Mouse (Mus musculus) heart, adult 8-10 months (tissue): ENCODE data around the gene Sh3gl2. TPM values are rescaled to one million over a fixed set of nuclear protein-coding genes. Genes with fewer than 3 reads are reported as not detected.
A peak's percentile ranks its signal among the peaks of the same experiment; 100 is the strongest.

Source experiments
- DNase-seq: peaks from one replicate; pipeline ENCODE4 v3.0.0; 2022; ENCODE audit warnings: low spot score
- total RNA-seq, 4 experiments: library from RNA; stranded (reverse); gene quantifications; 2 replicates each; pipeline ENCODE4 v1.2.4; 2022

Gene Sh3gl2
- 1 to 10 TPM; 5.2 to 9.7 (median 7.2) TPM for total RNA-seq

GRCm38 (mm10) chr4:85205071-85205635 lies at the start of gene Sh3gl2:
Gene Sh3gl2, plus strand, starts transcription at chr4:85205126.
- no peak for DNase-seq

DNA sequence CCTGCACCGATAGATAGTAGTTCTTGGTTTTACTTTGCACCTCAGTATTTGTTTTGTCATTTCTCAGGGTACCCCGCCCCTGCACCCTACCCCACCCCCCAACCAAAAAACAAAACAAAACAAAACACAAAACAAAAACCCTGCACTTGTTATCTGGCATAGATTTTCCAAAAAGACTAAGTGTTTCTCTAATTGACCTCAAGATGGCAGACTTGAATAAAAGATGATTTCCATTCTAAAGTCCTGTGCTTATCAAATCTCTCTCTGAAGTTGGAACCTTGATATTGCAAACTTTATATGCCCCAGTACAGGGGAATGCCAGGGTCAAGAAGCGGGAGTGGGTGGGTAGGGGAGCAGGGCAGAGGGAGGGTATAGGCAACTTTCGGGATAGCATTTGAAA lies 43.8 kb upstream of the Sh3gl2 start:
- no peak for DNase-seq

DNA sequence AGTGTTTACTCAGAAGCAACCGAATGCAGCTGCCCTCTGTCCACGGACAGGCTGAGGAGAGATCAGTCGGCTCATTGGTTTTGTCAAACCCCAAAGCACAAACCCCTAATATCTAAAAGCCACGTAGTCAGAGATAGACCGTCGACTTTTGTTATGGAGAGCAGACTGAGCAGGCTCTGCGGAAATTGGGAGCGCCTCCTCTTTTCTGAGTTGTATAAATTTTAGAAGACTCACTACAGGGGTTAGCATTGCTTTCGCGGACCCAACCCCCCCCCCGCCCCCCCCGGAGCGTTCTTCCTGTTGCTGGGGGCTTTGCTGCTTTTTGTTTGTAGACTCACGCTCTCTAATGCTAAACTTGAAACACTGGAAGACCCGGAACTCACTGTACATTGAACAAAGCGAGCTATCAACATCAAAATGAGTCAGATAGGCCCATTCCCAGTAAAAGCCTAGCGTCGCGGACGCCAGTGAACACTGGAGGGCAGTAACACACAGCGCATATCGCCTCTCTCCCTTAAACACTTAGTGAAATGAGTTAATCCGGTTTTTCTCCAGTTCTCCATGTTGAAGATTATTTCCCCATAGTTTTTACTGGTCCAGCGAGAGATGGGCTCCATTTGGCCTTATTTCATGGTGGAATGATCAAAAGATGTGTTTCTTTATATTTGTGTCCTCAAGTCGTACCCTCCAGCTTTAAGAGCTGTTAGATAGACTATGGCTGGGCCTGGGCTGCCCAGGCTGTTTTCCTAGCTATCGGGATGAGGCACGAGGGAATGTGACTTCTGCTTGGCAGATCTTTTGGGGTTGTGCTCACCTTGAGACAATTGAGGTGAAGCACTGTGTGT lies 42.2 kb upstream of the Sh3gl2 start:
- no peak for DNase-seq

- DNase-seq, result no peak
Measured at GRCm38 (mm10) chr4:85163313-85163615, 41.7 kb upstream of the Sh3gl2 start.

- no peak for DNase-seq
Measured at GRCm38 (mm10) chr4:85168001-85168400, 36.9 kb upstream of the Sh3gl2 start.

DNA sequence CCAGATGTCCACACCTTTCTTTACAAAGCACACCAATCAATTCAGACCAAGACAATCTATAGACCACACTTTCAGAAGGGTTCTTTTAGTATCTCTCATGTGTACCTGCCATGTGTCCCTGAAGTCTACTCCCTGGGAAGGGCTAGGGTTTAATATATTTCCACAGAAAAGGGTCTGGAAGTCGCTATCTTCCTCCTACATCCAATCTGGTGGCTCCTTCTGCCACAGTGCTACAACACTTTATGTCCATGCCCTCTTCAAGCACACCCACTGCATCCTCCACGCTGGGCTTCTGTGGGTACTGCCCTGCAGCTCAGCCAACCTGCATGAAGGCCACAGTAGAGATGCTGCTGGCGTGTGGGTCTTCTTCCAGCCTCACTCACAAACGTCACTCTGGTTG lies 29.5 kb upstream of the Sh3gl2 start:
- DNase-seq, result no peak

- DNase-seq, result no peak
Measured at GRCm38 (mm10) chr4:85178394-85179051, 26.4 kb upstream of the Sh3gl2 start.

DNA sequence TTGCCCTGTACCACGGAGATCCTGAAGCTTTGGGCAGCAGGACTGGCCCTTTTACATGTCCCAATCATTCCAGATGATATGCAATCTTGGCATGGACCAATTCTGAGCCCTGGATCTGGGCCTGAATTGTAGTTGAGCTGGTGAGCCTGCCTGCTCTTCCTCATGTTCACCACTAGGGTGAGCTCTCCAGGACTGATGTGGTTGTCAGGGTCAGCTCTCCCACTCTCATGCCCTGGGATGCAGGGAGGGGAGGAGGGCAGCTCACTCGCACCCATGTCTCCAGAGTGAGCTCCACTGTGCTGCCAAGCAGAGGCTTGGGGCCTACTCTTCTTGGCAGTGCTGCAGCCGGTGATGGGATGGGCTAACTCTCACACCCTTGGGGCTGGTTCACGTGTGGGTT lies 18.9 kb upstream of the Sh3gl2 start:
- DNase-seq, result no peak

DNA sequence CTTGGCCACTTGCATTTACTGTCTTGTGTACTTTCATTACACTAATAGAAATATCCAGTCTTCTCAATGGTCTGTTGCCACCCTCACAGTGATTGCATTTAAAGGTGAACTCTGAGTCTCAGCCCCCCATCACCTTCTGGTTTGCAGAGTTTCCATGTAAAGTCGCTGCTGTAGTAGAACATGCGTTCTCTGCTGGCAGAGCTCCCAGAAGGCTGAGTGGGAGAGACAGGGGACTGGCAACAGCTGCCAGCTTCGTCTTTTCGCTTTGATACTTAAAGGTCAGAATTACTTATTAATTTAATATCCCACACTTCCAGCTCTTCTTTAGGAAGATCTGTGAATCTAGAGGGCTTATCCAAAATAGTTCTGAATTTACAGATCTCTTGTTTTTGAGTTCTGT lies 8.7 kb upstream of the Sh3gl2 start:
- peak; percentile 33 for DNase-seq

- no peak for DNase-seq
Measured at GRCm38 (mm10) chr4:85198431-85198830, 6.5 kb upstream of the Sh3gl2 start.

GRCm38 (mm10) chr4:85202582-85202981 lies 2.3 kb upstream of the Sh3gl2 start:
- DNase-seq, result no peak

DNA sequence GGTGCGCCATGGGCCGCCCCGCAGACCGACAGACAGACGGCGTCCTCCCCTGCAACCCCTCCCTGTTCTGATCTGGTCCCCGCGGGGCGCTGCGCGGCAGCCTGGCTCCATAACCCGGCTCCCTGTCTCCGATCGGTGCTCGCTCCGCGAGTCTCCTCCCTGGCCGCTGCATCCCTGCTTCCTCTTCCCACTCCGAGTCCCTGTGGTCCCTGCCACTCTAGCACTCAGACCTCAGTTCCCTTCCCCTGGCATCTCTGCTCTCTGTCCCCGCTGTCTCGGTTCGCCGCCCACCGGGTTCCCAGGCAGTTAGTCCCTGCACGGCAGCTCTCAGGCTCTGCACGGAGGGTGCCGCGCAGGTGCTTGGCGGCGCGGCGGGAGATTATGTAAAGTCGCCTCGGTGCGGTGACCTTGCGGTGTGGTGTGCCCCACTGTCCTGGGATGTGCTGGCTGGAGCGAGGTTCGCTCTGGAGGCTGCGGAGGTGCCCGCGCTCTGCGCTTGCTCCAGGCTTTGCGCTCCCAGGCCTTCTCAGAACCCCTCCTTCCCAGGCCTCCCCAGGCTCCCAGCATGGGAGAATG lies 798 bp downstream of the Sh3gl2 start:
- DNase-seq, result no peak

DNA sequence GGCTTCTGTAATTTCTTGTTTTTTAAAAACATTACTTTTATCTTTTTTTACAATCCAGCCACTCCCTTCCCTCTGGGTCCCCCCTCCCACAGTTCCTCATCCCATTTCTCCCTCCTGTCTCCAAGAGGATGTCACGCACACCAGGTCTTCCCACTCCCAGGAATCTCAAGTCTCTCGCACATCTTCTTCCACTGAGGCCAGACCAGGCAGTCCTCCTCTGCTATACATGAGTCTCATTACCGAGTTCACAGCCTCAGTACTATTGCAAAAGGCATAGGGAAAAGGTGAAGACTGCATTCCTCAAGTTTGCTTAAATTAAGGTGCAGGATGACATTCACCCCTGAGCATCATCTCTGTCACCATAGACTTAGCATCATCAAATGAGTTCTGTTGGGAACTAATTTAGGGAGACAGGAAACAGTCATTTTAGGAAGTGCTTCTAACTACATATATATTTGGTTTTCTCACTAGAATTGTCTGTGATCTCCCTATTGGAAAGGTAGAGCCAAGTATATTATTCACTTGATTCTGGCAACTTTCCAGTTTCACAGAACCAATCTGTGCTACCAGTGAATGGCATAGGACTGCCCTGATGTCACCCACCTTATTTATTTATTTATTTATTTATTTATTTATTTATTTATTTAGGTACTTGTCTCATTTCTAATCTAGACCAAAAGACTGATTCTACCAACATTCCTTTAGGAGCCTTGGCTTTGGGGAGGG lies 1.9 kb downstream of the Sh3gl2 start:
- DNase-seq, result no peak

DNA sequence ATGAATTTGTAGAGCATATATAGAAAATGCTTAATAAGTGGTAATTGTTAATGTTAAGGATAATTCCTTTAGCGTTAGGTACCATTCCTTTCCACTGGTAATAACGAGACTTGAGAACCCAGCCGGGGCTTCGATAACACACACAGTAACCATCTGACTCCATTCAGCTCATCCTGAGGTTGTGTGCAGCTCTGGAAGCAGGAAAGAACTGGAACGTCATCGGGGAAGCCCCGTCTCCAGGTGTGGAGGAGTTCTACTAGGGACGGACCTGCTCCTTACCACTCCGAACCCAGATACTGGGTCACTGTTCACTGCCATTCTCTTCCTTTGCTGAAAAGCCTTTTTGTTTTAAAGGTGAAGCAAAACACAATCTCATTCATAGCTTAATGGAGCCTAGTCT lies 2.6 kb downstream of the Sh3gl2 start:
- no peak for DNase-seq

DNA sequence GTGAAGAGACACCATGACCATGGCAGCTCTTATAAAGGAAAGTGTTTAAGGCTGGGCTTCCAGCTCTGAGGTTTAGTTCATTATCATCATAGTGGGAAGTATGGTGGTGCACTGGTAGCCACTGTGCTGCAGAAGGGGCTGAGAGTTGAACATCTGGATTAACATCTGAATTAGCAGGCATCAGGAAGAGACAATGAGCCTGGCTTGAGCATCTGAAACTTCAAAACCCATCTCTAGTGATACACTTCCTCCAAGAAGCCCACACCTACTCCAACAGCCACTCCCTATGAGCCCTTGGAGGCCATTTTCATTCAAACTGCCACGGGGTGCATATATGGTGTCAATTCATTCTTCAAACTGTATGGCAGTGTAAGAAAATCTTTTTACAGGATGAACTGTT lies 3.6 kb downstream of the Sh3gl2 start:
- DNase-seq, result no peak

DNA sequence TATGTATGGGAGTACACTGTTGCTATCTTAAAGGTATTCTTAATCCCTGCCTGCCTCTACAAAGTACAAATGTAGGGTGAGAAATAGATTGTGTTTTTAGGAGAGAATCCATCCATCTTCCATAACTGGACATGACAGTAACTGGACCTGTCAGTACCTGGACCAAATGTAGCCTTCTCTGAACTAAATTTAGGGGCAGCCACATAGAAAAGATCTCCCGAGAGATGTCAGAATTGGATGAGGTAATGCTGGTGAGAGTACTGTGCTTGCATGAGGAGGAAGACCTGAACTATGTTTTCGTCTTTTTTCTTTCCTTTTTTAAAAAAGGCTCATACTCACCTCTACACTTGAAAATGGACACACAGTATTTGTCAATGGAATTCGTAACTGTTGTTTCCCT lies 6.0 kb downstream of the Sh3gl2 start:
- no peak for DNase-seq

- no peak for DNase-seq
Measured at GRCm38 (mm10) chr4:85217003-85217402, 12.1 kb downstream of the Sh3gl2 start.

DNA sequence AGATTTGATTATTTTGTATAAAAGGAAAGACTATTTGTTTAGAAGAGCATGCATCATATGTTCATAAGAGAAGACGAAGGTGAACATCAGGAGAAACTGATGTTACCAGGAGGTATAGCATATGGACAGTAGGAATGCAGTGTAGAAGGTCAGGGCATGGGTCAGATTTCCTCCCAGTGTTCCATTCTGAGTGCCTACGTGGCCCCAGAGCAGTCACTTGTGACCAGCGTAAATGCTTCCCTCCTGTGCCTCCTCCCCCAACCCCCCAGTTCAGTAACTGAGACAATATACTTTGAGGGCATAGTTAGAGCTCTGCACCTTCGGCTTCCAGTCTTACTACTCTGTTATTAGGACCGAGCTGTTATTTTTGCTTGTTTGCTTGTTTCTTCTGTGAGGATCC lies 17.8 kb downstream of the Sh3gl2 start:
- no peak for DNase-seq

- no peak for DNase-seq
Measured at GRCm38 (mm10) chr4:85226731-85227130, 21.8 kb downstream of the Sh3gl2 start.

DNA sequence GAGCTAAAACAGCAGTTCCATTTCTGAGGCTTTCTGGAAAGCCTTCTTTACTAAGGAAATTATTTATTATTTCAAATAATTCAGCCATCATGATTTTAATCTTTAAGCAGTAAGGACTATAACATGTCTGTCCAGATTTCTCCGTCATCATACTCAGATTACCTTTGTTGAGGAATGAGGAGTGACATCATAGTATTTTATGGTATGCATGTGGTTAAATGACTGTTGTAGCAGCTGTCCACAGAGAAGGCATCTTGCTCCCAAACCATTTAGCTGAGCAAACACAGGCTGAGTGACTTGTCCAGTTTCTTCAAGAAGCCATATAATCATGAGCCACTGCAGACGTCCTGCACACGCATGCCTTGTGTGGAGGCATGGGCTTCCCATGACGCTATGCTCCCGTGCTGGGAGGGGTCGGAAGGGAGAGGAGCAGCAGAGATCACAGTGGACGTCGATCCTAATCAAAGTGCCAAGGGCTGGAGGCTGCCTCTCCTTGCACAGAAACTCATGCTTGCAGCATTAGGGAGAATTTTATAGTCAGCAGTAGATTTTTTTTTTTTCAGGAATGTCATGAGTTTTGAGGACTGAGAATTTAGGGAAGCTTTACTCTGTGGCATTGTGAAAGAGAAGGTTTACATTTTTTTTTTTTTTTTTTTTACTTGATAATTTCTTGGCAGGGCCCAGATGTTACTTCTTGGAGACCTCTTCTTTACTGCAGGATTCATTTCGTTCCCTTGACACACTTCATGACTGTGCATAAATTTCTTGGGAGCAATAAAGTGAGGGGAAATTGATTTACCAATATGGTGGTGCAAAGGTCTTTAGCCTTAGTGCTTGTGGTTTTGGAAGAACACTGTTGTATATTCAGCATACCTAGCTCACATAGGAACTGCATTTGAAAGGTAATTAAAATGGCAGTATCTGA lies 23.0 kb downstream of the Sh3gl2 start:
- DNase-seq, result no peak

DNA sequence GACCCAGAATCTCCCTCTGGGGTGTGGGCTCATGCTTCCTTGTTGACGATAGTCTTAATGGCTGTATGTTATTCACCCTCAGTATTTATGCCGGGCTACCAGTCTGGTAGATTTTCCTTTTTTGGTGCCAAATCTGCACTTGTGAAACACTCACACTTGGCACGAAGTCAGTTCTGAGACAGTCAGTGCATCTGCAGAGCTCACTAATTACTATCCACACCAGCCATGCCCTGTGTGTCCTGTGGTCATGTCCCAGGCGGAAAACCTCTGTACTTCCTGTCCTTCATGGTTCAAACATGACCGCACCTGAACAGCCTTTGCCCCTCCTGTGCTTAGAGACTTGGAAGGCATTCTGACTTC lies 23.6 kb downstream of the Sh3gl2 start:
- DNase-seq, result no peak
